15 mouse cellular contexts compared by ENCODE assay signal in the genomic region with DNA sequence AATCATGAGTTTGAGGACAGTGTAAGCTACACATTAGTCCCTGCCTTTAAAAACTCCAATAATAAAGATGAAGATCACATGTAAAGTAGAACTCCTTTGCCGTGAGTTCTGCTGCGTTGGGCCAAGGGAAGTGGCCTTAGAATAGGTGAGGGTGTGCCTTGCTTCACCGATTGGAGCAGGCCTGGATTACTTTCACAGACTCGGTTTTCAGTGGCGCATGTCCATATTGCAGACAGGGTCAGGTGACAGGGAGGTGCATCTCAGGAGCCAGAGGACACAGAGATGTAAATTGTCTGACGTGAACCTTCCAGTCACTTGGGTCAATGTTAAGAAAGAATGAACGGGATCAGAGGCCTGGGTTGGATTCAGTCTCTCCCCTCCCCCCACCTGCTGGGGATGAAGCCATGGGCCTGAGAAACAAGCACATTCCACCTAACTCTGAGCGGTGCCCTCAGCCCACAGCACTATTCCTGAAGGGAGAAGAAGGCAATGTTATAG. TPM values are rescaled to one million over a fixed set of nuclear protein-coding genes. Genes with fewer than 3 reads are reported as not detected.
DNase-seq lines count a peak whose midpoint lies in the region; ATAC-seq and TF ChIP-seq lines count a peak whose summit lies in the region.
"Had no signal": no experiment of that assay in that cellular context is flagged by ENCODE, and none has a peak within 500 bp of the region (broad histone marks: within the 10 kb centered on the region; RNA-seq: fewer than 3 reads in every experiment).

No protein-coding gene starts in this region.

- no peak overlapping the region for H3K27ac ChIP-seq in heart, embryonic 14.5 days (replicated peaks in 1 of 2; ENCODE audit: control insufficient read depth in 1 of 2, insufficient read depth in 1 of 2, low read depth in 2 of 2, low read length in 2 of 2)
- H3K27ac ChIP-seq in midbrain, embryonic 10.5 days (replicated peaks): peak overlapping the region; percentile 23; the same call in 1 of the 2 replicates
- H3K27ac ChIP-seq in midbrain, embryonic 16.5 days (ENCODE audit: low read length): no peak overlapping the region
- no peak overlapping the region; the same call in 1 of the 2 replicates for H3K27ac ChIP-seq in ES-E14 (ENCODE audit: insufficient read depth, low read depth, low read length, poor library complexity, severe bottlenecking)
- H3K27ac ChIP-seq in stomach, embryonic 16.5 days (ENCODE audit: low read length): no peak overlapping the region
- H3K27ac ChIP-seq: neural tube, embryonic 12.5 days; stomach, embryonic 15.5 days had no signal

- H3K27me3 ChIP-seq in heart, embryonic 14.5 days (ENCODE audit: control insufficient read depth, insufficient read depth, low read length): no peaks in the 10 kb centered on the region
- H3K27me3 ChIP-seq in midbrain, embryonic 10.5 days (ENCODE audit: low read depth, poor library complexity, severe bottlenecking): no peaks in the 10 kb centered on the region
- no peaks in the 10 kb centered on the region for H3K27me3 ChIP-seq in midbrain, embryonic 16.5 days (ENCODE audit: control insufficient read depth, insufficient read depth, low read depth, low read length)
- no peaks in the 10 kb centered on the region for H3K27me3 ChIP-seq in stomach, embryonic 16.5 days (ENCODE audit: control insufficient read depth, insufficient read depth, low read length)
- H3K27me3 ChIP-seq: neural tube, embryonic 12.5 days; stomach, embryonic 15.5 days had no signal

- intact Hi-C loops in left cerebral cortex, postnatal 25 days (cut with DNase I): no loop called here

- no peak overlapping the region for H3K4me2 ChIP-seq in heart, embryonic 14.5 days (ENCODE audit: low read length)
- no peak overlapping the region for H3K4me2 ChIP-seq in midbrain, embryonic 16.5 days (ENCODE audit: low read length)
- H3K4me2 ChIP-seq in stomach, embryonic 16.5 days (ENCODE audit: low read depth, low read length): no peak overlapping the region
- H3K4me2 ChIP-seq: lung, embryonic 14.5 days; neural tube, embryonic 12.5 days; stomach, embryonic 15.5 days had no signal

- H3K36me3 ChIP-seq in heart, embryonic 14.5 days (ENCODE audit: control insufficient read depth, insufficient read depth, low read length): no peaks in the 10 kb centered on the region
- H3K36me3 ChIP-seq in midbrain, embryonic 10.5 days: peaks cover 34% of the 10 kb centered on the region
- H3K36me3 ChIP-seq in midbrain, embryonic 16.5 days (ENCODE audit: control insufficient read depth, insufficient read depth, low read length): no peaks in the 10 kb centered on the region
- peaks cover 5% of the 10 kb centered on the region; the same call in 1 of the 2 replicates for H3K36me3 ChIP-seq in ES-E14 (ENCODE audit: control insufficient read depth, insufficient read depth, low read length, poor library complexity, severe bottlenecking)
- no peaks in the 10 kb centered on the region for H3K36me3 ChIP-seq in stomach, embryonic 16.5 days (ENCODE audit: control insufficient read depth, insufficient read depth, low read length)
- H3K36me3 ChIP-seq: stomach, embryonic 15.5 days had no signal

- peaks cover 13 to 25% of the 10 kb centered on the region in 2 experiments for H3K4me1 ChIP-seq in heart, embryonic 14.5 days (ENCODE audit: control insufficient read depth in 2 of 2, insufficient read depth in 2 of 2, low read length in 2 of 2)
- peaks cover 46% of the 10 kb centered on the region for H3K4me1 ChIP-seq in midbrain, embryonic 10.5 days
- H3K4me1 ChIP-seq in midbrain, embryonic 16.5 days (ENCODE audit: control insufficient read depth, insufficient read depth, low read length): peaks cover 20% of the 10 kb centered on the region
- peaks cover 5 to 15% of the 10 kb centered on the region in 2 experiments for H3K4me1 ChIP-seq in ES-E14 (ENCODE audit: control insufficient read depth in 2 of 2, insufficient read depth in 2 of 2, low read length in 2 of 2, poor library complexity in 1 of 2)
- H3K4me1 ChIP-seq in stomach, embryonic 16.5 days (ENCODE audit: control insufficient read depth, insufficient read depth, low read length): peaks cover 22% of the 10 kb centered on the region

- H3K9ac ChIP-seq in heart, embryonic 14.5 days (ENCODE audit: low read length): 0 out of 2 replicates have a peak overlapping the region, but pooled peaks have one; percentile 27
- no peak overlapping the region for H3K9ac ChIP-seq in midbrain, embryonic 16.5 days (ENCODE audit: low read depth, low read length)
- no peak overlapping the region; the same call in 1 of the 2 replicates for H3K9ac ChIP-seq in ES-E14 (ENCODE audit: insufficient read depth, low read depth, low read length, poor library complexity, severe bottlenecking)
- H3K9ac ChIP-seq in stomach, embryonic 16.5 days (ENCODE audit: low read length): 0 out of 2 replicates have a peak overlapping the region, but pooled peaks have one; percentile 17
- H3K9ac ChIP-seq: lung, embryonic 14.5 days; neural tube, embryonic 12.5 days; stomach, embryonic 15.5 days had no signal

- DNase-seq in heart, postnatal 4 days: no peak
- DNase-seq in midbrain, embryonic 10.5 days (ENCODE audit: low spot score): no peak
- no peak for DNase-seq in ES-E14 (ENCODE audit: low read depth, low spot score)
- DNase-seq in left cerebral cortex, postnatal 25 days (ENCODE audit: low spot score in 2 of 2): no peak
- DNase-seq: cerebellum, adult 11-12 months; kidney, adult 9 months; left cerebral cortex, postnatal 4 days; lung, postnatal 4 days; spleen, adult 18-20 months had no signal

- no peak for ATAC-seq in heart, embryonic 14.5 days (ENCODE audit: insufficient number of reproducible peaks, insufficient read depth, low FRiP score, low read depth)
- ATAC-seq in midbrain, embryonic 16.5 days: no peak
- ATAC-seq in stomach, embryonic 16.5 days (ENCODE audit: insufficient read depth, low FRiP score): no peak

- WGBS in heart, embryonic 14.5 days: 56% methylated on average over 8 of the region's 8 CpGs
- whole genome bisulfite sequencing in midbrain, embryonic 10.5 days: 51% methylated on average over 8 of the region's 8 CpGs
- 50% methylated on average over 8 of the region's 8 CpGs for WGBS in midbrain, embryonic 16.5 days
- 58% methylated on average over 8 of the region's 8 CpGs for WGBS in stomach, embryonic 16.5 days

- H3K4me3 ChIP-seq in heart, embryonic 14.5 days (ENCODE audit: control insufficient read depth in 1 of 2, insufficient read depth in 1 of 2, low read depth in 1 of 2, low read length in 2 of 2): no peak overlapping the region
- H3K4me3 ChIP-seq in midbrain, embryonic 10.5 days: no peak overlapping the region
- no peak overlapping the region for H3K4me3 ChIP-seq in midbrain, embryonic 16.5 days (ENCODE audit: low read depth, low read length)
- H3K4me3 ChIP-seq in ES-E14 (ENCODE audit: insufficient read depth in 1 of 2, low read depth in 1 of 2, low read length in 2 of 2, poor library complexity in 1 of 2, severe bottlenecking in 1 of 2): 0 out of 4 replicates have a peak overlapping the region, but pooled peaks have one; percentile 5 to 6
- H3K4me3 ChIP-seq in stomach, embryonic 16.5 days (replicated peaks; ENCODE audit: low read length): no peak overlapping the region
- H3K4me3 ChIP-seq: neural tube, embryonic 12.5 days; stomach, embryonic 15.5 days had no signal

- H3K9me3 ChIP-seq in heart, embryonic 14.5 days (ENCODE audit: control insufficient read depth, low read length): no peaks in the 10 kb centered on the region
- no peaks in the 10 kb centered on the region for H3K9me3 ChIP-seq in midbrain, embryonic 10.5 days (replicated peaks)
- H3K9me3 ChIP-seq in midbrain, embryonic 16.5 days (replicated peaks; ENCODE audit: control insufficient read depth, low read length, poor library complexity, severe bottlenecking): no peaks in the 10 kb centered on the region
- H3K9me3 ChIP-seq in ES-E14 (ENCODE audit: control insufficient read depth, insufficient read depth, low read depth, low read length): no peaks in the 10 kb centered on the region
- H3K9me3 ChIP-seq in stomach, embryonic 16.5 days (replicated peaks; ENCODE audit: control insufficient read depth, low read length): no peaks in the 10 kb centered on the region
- H3K9me3 ChIP-seq: neural tube, embryonic 12.5 days; stomach, embryonic 15.5 days had no signal

- in situ Hi-C loops in ES-E14 (cut with MboI; ENCODE audit: low sequenced_read_pairs in 2 of 2, unreplicated experiment in 2 of 2): no loop called here

TF ChIP-seq in ES-E14, 5 proteins besides CTCF, POLR2A, EP300 and RAD21:
- TF ChIP-seq HCFC1 (IDR thresholded peaks at IDR 0.05; ENCODE audit: borderline replicate concordance, insufficient read depth, low read length) (no peak), MAFK (IDR thresholded peaks at IDR 0.05; ENCODE audit: insufficient read depth, low read depth, low read length) (no peak), ZNF384 (IDR thresholded peaks at IDR 0.05; ENCODE audit: low read depth, low read length) (no peak), ZC3H11A (IDR thresholded peaks at IDR 0.05; ENCODE audit: borderline replicate concordance, low read depth, low read length) (no peak), CHD2 (IDR thresholded peaks at IDR 0.05; ENCODE audit: low read depth, low read length) (no peak)
TF ChIP-seq in ES-E14: peak in this region for 0.

RNA-seq across cellular contexts. Expression of gene Enoph1, which starts 7.4 kb away (rescaled TPM):
- polyA plus RNA-seq in heart, embryonic 14.5 days (2014; fragmentation: Nextera tagmentation; extraction: Ambion mirVana): 24.3 and 24.5 TPM in 2 replicates
- total RNA-seq in heart, postnatal 4 days (2021): 10 to 100 TPM; 13.8 to 14.3 TPM
- 54.6 and 60.4 TPM in 2 replicates for polyA plus RNA-seq in midbrain, embryonic 10.5 days (2016; fragmentation: Nextera tagmentation; extraction: Ambion mirVana)
- polyA plus RNA-seq in midbrain, embryonic 16.5 days (2015; fragmentation: Nextera tagmentation; extraction: Ambion mirVana): 57.4 and 61.3 TPM in 2 replicates
- 81.5 and 88.8 TPM in 2 replicates for total RNA-seq in ES-E14 (2012; rRNA removed)
- polyA plus RNA-seq in stomach, embryonic 16.5 days (2015; fragmentation: Nextera tagmentation; extraction: Ambion mirVana): 42.2 and 48.3 TPM in 2 replicates
- 10 to 100 TPM; 50.3 to 57.4 TPM for total RNA-seq in left cerebral cortex, postnatal 25 days (2021)

RNA-seq across cellular contexts. Expression of gene Hnrnpdl, which starts 7.7 kb away (rescaled TPM):
- polyA plus RNA-seq in heart, embryonic 14.5 days (2014; fragmentation: Nextera tagmentation; extraction: Ambion mirVana): 95.1 and 97.3 TPM in 2 replicates
- total RNA-seq in heart, postnatal 4 days (2021): 100 to 1,000 TPM; 145 to 148 TPM
- 234 and 244 TPM in 2 replicates for polyA plus RNA-seq in midbrain, embryonic 10.5 days (2016; fragmentation: Nextera tagmentation; extraction: Ambion mirVana)
- 199 and 210 TPM in 2 replicates for polyA plus RNA-seq in midbrain, embryonic 16.5 days (2015; fragmentation: Nextera tagmentation; extraction: Ambion mirVana)
- 177 and 184 TPM in 2 replicates for total RNA-seq in ES-E14 (2012; rRNA removed)
- polyA plus RNA-seq in stomach, embryonic 16.5 days (2015; fragmentation: Nextera tagmentation; extraction: Ambion mirVana): 120 and 123 TPM in 2 replicates
- total RNA-seq in left cerebral cortex, postnatal 25 days (2021): 100 to 1,000 TPM; 145 to 156 TPM

Comparison
In these comparisons a context has a peak if more than half of its experiments do, and no peak if none do; other contexts are left out.
1. H3K4me3 ChIP-seq: peak in ES-E14 (2 of 2); none in heart, embryonic 14.5 days (0 of 2), midbrain, embryonic 10.5 days (single experiment), midbrain, embryonic 16.5 days (single experiment) and stomach, embryonic 16.5 days (single experiment).
2. H3K9ac ChIP-seq: peak in heart, embryonic 14.5 days (single experiment) and stomach, embryonic 16.5 days (single experiment); none in midbrain, embryonic 16.5 days (single experiment) and ES-E14 (single experiment).